Mouse (Mus musculus) liver, embryonic 12.5 days (tissue): ENCODE data around the gene Pgrmc1. TPM values are rescaled to one million over a fixed set of nuclear protein-coding genes. Genes with fewer than 3 reads are reported as not detected.
A peak's percentile ranks its signal among the peaks of the same experiment; 100 is the strongest.
"Not testable (repeated sequence)": the region's sequence is repeated elsewhere in the genome, so short reads cannot be mapped to it uniquely, and the experiment has no call there.

Source experiments
- ATAC-seq: fragments of 200-750 bp; cut with Nextera tagmentation; 2 replicates; pipeline ENCODE4 v1.8.0; 2017; ENCODE audit warnings: moderate number of reproducible peaks, mild to moderate bottlenecking, moderate library complexity
- H3K27ac ChIP-seq: fragments of 300-500 bp; sonication (generic); 2 replicates; pipeline ENCODE4 v1.5.1; 2016; ENCODE audit warnings: mild to moderate bottlenecking
- H3K27me3 ChIP-seq: fragments of 300-500 bp; sonication (generic); replicated peaks from 2 replicates; pipeline ENCODE4 v1.6.1; 2016; ENCODE audit warnings: mild to moderate bottlenecking, moderate library complexity
- H3K36me3 ChIP-seq: fragments of 300-500 bp; sonication (generic); 2 replicates; pipeline ENCODE4 v1.6.1; 2016; ENCODE audit warnings: mild to moderate bottlenecking, moderate library complexity
- H3K4me1 ChIP-seq: fragments of 300-500 bp; sonication (generic); 2 replicates; pipeline ENCODE4 v1.6.1; 2016
- H3K4me2 ChIP-seq: fragments of 300-500 bp; sonication (generic); 2 replicates; pipeline ENCODE4 v1.6.1; 2016; ENCODE audit warnings: mild to moderate bottlenecking, moderate library complexity
- H3K4me3 ChIP-seq: fragments of 300-500 bp; sonication (generic); 2 replicates; pipeline ENCODE4 v1.5.1; 2016; ENCODE audit warnings: mild to moderate bottlenecking, moderate library complexity
- H3K9ac ChIP-seq: fragments of 300-500 bp; sonication (generic); 2 replicates; pipeline ENCODE4 v1.6.1; 2016; ENCODE audit warnings: mild to moderate bottlenecking, moderate library complexity
- H3K9me3 ChIP-seq: fragments of 300-500 bp; sonication (generic); replicated peaks from 2 replicates; pipeline ENCODE4 v1.6.1; 2016; ENCODE audit warnings: mild to moderate bottlenecking, moderate library complexity
- WGBS: fragments of 180-500 bp; shearing (Covaris S2); methylation state at CpG from one replicate; pipeline ENCODE4 v1.1.7; 2016; ENCODE audit not compliant: insufficient replicate concordance; 5-methylcytosine and 5-hydroxymethylcytosine counted together
- polyA plus RNA-seq: library from polyadenylated mRNA; unstranded; fragments of >200 nt; fragmentation: Nextera tagmentation; extraction: Ambion mirVana; gene quantifications from 2 replicates; pipeline ENCODE4 v1.2.1, GENCODE M21; 2016

The Pgrmc1 gene
- polyA plus RNA-seq, result 97.7 and 100 TPM in 2 replicates

DNA sequence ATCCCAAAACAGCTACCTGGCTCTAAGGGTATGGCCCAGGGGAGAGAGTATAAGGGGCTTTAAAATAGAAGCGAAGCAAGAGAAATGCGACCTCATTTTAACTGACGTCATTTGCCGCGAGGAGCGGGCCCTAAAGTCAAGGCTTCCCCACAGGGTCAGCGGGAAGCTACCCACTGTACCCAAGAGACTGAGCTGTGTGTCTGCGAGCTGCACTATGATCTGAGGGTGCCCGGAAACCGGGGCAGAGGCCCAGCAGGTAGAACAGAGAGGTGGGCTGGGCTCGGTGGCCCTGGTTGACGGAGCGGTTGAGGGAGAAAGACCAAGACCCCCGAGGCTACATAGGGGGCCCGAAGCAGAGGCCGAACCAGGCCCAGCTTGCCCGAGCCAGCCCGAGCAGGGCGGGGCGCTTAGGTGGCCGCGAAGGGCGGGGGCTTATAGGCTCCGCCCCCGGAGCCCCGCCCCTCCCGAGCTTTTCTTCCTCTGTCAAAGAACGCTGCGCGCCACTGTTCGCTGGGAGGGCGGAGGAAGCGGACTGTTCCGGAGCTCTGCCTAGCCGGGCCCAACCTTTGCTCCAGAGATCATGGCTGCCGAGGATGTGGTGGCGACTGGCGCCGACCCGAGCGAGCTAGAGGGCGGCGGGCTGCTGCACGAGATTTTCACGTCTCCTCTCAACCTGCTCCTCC is at the start of gene Pgrmc1:
TSS of gene Pgrmc1 (plus strand) at position 500 of the 683 bp plus-strand sequence.
- Histone ChIP-seq H3K27me3 (no peaks in the 10 kb centered on the region), H3K9ac (peak within 1 kb of the TSS; percentile 78), H3K4me2 (peak within 1 kb of the TSS; percentile 81), H3K36me3 (peaks cover 10% of the 10 kb centered on the region; the same call in 1 of the 2 replicates), H3K27ac (peak within 1 kb of the TSS; percentile 73), H3K4me3 (peak within 1 kb of the TSS; percentile 70), H3K9me3 (no peaks in the 10 kb centered on the region), H3K4me1 (peaks cover 15% of the 10 kb centered on the region; the same call in 1 of the 2 replicates)
- peak; percentile 95 for ATAC-seq
- WGBS, result 16% methylated on average over 44 of the region's 45 CpGs

DNA sequence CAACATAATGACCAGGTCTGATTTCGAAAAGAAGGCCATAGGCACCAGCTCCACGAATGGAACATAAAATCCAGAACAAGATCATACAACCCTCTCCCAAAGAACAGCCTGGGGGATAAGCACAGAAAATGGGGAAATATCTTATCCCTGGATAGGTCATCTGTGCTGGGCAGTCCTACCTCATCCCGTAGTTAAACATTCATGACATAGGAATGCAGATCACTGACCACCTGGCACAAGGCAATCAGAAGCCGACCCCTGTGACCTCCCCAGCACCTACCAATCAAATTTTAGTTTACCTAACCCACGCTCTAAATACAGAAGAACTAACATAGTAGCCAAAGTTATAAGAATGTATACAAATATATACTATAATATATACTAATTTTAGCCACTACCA is 49.2 kb upstream of the Pgrmc1 start:
- Histone ChIP-seq H3K4me2 (no peak overlapping the region), H3K27me3 (no peaks in the 10 kb centered on the region), H3K36me3 (no peaks in the 10 kb centered on the region), H3K4me3 (no peak overlapping the region), H3K9me3 (no peaks in the 10 kb centered on the region), H3K27ac (no peak overlapping the region), H3K4me1 (no peaks in the 10 kb centered on the region), H3K9ac (no peak overlapping the region)
- ATAC-seq, result no peak
- 61% methylated on average over 5 of the region's 5 CpGs for WGBS

DNA sequence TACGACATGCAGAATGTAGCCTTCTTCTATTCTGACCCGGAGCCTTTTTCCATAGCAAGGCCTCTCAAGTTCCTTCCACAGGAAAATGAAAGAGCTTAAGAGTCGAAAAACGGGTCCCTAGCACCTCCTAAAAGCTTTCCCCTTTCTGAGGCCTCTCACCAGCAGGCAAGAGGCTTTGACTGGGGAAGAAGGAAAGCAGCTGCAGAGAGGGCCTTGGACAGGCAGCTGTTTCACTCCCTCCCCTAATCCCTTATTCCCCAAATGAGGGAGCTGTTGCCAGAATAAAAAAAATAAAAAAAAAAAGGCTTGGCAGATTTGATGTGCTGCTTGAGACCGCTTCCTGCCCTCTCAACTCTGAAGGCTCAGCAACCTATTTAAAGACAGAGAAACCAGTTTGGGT is 47.1 kb upstream of the Pgrmc1 start:
- no peak overlapping the region for H3K4me2 ChIP-seq

DNA sequence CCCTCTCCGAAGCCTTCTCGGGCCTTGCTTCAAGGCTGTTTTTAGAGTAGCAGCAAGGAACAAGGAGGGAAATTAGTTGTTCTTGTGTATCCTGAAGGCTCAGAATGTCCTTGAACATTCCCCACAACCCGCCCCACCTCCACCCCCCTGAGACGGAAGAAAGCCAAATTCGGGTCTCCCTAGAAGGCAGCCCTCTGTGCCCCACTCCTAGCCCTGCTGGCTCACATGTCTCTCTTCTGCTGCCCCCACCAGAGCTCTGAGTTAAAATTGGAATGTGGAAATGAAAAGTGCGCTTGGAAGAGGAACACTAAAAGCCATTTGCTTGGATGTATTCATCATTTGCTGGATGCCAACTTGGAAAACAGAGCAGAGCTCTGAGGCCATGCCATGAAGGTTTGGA is 46.7 kb upstream of the Pgrmc1 start:
- Histone ChIP-seq H3K27me3 (no peaks in the 10 kb centered on the region), H3K4me2 (no peak overlapping the region), H3K36me3 (no peaks in the 10 kb centered on the region), H3K4me3 (no peak overlapping the region), H3K4me1 (no peaks in the 10 kb centered on the region), H3K9ac (no peak overlapping the region), H3K27ac (no peak overlapping the region), H3K9me3 (no peaks in the 10 kb centered on the region)
- no peak for ATAC-seq
- 67% methylated on average over 6 of the region's 6 CpGs for WGBS

More for the DNA sequence above, 47.1 kb upstream of the Pgrmc1 start:
- Histone ChIP-seq H3K9ac (no peak overlapping the region), H3K27me3 (no peaks in the 10 kb centered on the region), H3K36me3 (no peaks in the 10 kb centered on the region), H3K9me3 (no peaks in the 10 kb centered on the region), H3K27ac (no peak overlapping the region), H3K4me1 (no peaks in the 10 kb centered on the region), H3K4me3 (no peak overlapping the region)
- ATAC-seq, result no peak
- 28% methylated on average over 5 of the region's 5 CpGs for WGBS

DNA sequence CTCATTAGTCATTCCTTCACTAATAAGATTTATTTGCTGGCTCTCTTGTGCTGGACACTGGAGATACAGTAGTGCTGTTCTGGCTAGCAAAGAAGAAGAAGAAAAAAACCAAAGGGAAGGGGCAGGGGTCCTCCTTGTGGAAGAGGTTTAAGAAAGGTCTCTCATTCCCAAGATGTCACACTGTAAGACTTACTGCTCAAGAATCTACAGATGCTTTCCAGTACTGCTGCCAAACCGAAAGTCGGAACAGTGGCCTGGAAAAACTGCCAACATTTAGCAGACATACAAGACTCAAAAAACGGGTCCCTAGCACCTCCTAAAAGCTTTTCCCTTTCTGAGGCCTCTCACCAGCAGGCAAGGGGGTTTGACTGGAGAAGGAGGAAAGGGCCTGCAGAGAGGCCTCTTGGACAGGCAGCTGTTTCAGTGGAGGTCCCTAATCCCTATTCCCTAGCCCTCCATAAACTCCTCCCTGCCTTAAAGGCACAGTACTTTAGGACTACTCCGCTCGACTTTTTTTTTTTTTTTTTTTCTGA is 45.9 kb upstream of the Pgrmc1 start:
- Histone ChIP-seq H3K27ac (no peak overlapping the region), H3K4me1 (no peaks in the 10 kb centered on the region), H3K36me3 (no peaks in the 10 kb centered on the region), H3K27me3 (no peaks in the 10 kb centered on the region), H3K4me2 (no peak overlapping the region), H3K9ac (no peak overlapping the region), H3K9me3 (no peaks in the 10 kb centered on the region), H3K4me3 (no peak overlapping the region)
- no peak for ATAC-seq
- 39% methylated on average over 5 of the region's 5 CpGs for WGBS

DNA sequence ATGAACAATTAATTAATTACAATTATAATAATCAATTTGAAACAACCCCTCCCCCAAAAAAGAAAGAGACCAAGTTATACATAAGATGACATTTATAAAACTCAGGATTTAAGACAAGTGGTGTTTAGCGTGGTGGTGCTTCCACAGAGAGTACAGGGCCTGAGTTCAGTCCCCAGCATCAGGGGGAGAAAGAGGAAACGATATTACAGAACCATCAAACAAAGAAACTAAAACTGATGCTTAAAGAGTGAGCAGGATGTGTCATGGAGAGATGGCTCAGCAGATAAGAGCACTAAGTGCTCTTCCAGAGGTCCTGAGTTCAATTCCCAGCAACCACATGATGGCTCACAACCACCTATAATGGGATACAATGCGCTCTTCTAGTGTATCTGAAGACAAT is 45.3 kb upstream of the Pgrmc1 start:
- no peak for ATAC-seq

DNA sequence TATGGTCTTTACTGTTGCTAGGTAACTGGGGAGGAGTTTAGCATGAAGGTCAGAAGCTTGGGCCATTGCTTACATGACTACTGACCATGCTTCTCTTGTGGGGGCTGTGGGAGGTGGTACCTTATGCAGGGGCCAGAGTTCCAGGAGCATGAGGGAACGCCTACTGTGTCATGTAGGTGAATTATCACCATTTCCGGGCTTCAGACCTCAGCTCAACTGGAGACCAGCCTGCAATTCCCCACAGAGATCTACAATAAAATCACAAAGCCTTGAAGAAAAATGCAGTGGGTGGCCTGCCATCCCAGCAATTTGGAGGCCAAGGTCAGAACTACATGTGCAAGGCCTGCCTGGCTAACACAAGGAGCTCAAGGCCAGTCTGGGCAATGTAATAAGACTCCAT is 42.8 kb upstream of the Pgrmc1 start:
- not testable (repeated sequence) for H3K4me3 ChIP-seq, H3K36me3 ChIP-seq, ATAC-seq, H3K27me3 ChIP-seq, H3K27ac ChIP-seq, H3K9me3 ChIP-seq, H3K9ac ChIP-seq, H3K4me1 ChIP-seq, H3K4me2 ChIP-seq
- 30% methylated on average over 2 of the region's 2 CpGs for WGBS

More for the DNA sequence above, 45.3 kb upstream of the Pgrmc1 start:
- Histone ChIP-seq H3K4me2 (no peak overlapping the region), H3K27me3 (no peaks in the 10 kb centered on the region), H3K9ac (no peak overlapping the region), H3K27ac (no peak overlapping the region), H3K36me3 (no peaks in the 10 kb centered on the region), H3K4me1 (no peaks in the 10 kb centered on the region), H3K4me3 (no peak overlapping the region), H3K9me3 (no peaks in the 10 kb centered on the region)
- 68% methylated on average over 3 of the region's 3 CpGs for WGBS

DNA sequence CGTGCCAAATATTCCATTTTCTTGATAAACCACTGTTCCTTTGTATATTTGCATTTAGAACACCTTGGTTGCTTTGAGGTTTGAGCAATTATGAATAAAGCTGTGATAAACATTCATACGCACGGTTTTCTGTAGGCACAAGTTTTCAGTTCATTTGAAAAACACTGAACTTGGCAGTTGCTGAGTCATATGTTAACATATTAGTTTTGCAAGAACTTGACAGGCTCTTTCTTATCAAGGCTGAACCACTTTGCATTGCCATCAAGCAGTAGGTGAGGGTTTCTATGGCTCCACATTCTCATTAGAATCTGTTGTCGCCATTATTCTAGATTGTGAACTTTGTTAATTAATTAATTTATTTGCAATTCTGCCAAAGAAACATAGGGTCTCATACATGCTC is 37.8 kb upstream of the Pgrmc1 start:
- H3K4me1 ChIP-seq, result no peaks in the 10 kb centered on the region
- 47% methylated on average over 4 of the region's 4 CpGs for WGBS
- ATAC-seq, result no peak
- H3K36me3 ChIP-seq, result no peaks in the 10 kb centered on the region
- H3K4me2 ChIP-seq, result no peak overlapping the region
- no peaks in the 10 kb centered on the region for H3K9me3 ChIP-seq
- no peaks in the 10 kb centered on the region for H3K27me3 ChIP-seq
- H3K4me3 ChIP-seq, result no peak overlapping the region
- no peak overlapping the region for H3K27ac ChIP-seq
- H3K9ac ChIP-seq, result no peak overlapping the region

DNA sequence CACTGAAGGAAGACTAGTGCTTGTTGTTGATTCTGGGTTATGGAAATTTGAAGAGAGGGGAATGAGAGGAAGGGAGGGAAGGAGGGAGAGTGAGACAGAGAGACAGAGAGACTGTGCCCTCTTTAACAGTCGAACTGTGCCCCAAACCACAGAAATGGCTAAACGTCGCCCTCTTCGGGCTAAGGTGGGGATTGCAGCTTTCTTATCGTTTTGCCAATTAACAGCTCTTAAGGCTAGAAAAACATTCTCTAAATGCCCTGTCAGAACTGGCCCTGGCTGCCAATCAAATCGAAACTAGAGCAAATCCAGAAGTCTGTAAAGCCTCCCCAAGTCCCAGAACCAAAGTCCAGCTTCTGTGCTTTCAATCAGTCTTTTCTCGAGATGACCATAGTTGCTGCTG is 36.4 kb upstream of the Pgrmc1 start:
- H3K36me3 ChIP-seq, result no peaks in the 10 kb centered on the region
- 8% methylated on average over 7 of the region's 7 CpGs for WGBS
- H3K27me3 ChIP-seq, result no peaks in the 10 kb centered on the region
- no peak overlapping the region for H3K4me3 ChIP-seq
- H3K4me1 ChIP-seq, result no peaks in the 10 kb centered on the region
- H3K9me3 ChIP-seq, result no peaks in the 10 kb centered on the region
- no peak overlapping the region for H3K27ac ChIP-seq
- no peak for ATAC-seq
- H3K9ac ChIP-seq, result no peak overlapping the region
- no peak overlapping the region for H3K4me2 ChIP-seq

DNA sequence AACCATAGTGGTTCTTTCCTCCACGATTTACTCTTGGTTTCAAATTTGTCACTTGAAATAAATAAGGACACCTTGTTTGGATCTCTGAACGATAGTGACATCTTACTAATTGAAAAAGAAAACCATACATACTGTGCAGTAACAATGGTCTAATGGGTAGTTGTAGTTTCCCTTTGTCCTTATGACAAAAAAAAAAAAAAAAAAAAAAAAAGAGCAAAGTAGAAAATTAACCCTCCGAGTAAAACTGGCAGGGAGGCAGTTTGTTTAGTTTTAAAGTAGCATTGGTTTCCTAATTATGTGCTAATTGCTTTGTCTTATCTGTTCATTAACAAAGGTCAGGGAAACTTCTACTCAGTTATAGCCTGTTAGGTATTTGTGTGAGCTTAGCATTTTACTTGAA is 35.9 kb upstream of the Pgrmc1 start:
- Histone ChIP-seq H3K4me1 (no peaks in the 10 kb centered on the region), H3K4me2 (no peak overlapping the region), H3K27me3 (no peaks in the 10 kb centered on the region), H3K27ac (no peak overlapping the region), H3K36me3 (no peaks in the 10 kb centered on the region), H3K9me3 (no peaks in the 10 kb centered on the region), H3K9ac (no peak overlapping the region), H3K4me3 (no peak overlapping the region)
- WGBS, result 27% methylated on average over 3 of the region's 3 CpGs
- no peak for ATAC-seq

DNA sequence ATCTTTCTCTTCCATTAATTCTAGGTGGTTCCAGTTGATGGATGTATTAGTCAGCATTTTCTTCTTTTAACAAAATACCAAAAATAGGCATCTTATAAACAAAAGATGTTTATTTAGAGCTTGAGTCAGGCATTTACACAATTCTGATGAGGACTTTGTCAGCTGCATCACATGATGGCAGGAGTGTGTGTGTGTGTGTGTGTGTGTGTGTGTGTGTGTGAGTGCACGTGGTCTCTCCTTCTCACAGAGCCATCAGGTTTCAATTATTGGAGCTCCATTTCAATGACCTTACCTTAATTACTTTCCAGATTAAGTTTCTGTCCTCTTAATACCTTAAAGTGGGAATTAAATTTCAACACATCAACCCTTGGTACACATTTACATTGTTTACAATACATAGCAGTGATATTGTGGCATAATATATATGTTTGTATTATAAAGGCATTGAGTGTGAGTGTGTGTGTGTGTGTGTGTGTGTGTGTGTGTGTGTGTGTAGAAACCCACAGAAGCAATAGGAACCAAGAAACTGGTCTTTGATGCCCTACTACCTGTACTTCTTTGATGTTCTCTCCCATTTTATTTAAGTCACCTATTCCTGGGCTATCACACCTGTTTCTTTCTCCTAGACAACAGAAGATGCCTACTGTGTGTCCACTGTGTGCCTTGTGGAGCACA is 11.2 kb upstream of the Pgrmc1 start:
- Histone ChIP-seq H3K4me3 (no peak overlapping the region), H3K27me3 (no peaks in the 10 kb centered on the region), H3K4me2 (no peak overlapping the region), H3K9ac (no peak overlapping the region), H3K9me3 (no peaks in the 10 kb centered on the region), H3K27ac (no peak overlapping the region), H3K4me1 (no peaks in the 10 kb centered on the region), H3K36me3 (no peaks in the 10 kb centered on the region)
- no peak for ATAC-seq
- WGBS, result 79% methylated on average over 1 of the region's 1 CpGs

DNA sequence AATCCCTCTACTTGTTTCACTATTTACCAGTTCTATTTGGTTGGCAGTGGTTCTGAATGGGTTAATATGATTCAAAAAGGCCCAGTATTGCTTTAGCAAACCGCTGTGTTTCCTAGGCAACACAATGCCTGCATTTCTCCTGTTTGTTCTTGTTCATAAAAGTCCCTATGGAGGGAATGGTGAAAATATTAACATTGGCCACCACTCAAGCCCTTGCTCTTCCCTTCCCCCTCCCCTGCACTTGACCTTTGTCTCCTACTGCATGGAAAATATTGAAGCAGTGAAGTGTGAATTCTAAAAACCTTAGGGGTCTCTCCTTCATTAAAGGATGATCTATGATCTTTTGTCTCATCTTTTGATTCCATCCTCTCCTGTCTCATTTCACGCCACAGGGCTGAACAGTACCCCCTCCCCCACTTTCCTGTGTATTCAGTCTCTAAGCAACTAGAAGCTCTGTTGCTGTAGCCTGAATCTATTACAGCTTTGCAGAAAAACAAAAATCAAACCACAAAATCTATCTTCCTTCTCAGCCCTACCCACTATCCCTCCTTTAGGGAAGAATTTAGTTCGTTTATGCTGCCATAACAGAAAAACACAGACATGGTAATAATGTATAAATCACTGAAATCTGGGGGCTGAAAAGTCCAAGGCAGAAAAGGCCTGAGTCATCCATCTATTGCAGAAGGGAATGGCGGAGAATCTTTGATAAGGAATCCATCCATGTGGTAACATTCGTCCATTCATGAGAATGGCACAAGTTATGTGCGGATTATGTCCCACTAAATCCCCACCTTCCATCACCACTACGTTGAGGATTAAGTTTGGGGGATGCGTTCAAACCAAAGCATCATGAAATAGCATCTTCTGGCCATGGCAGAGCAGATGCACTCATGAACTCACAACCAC is 10.4 kb upstream of the Pgrmc1 start:
- H3K36me3 ChIP-seq, result no peaks in the 10 kb centered on the region
- H3K9me3 ChIP-seq, result no peaks in the 10 kb centered on the region
- H3K27me3 ChIP-seq, result no peaks in the 10 kb centered on the region
- no peak for ATAC-seq
- no peaks in the 10 kb centered on the region for H3K4me1 ChIP-seq
- H3K4me3 ChIP-seq, result no peak overlapping the region
- H3K27ac ChIP-seq, result no peak overlapping the region
- WGBS, result 56% methylated on average over 8 of the region's 8 CpGs
- H3K4me2 ChIP-seq, result no peak overlapping the region
- H3K9ac ChIP-seq, result no peak overlapping the region
